Mouse (Mus musculus): ENCODE measurements around the gene Gsn.

DNA sequence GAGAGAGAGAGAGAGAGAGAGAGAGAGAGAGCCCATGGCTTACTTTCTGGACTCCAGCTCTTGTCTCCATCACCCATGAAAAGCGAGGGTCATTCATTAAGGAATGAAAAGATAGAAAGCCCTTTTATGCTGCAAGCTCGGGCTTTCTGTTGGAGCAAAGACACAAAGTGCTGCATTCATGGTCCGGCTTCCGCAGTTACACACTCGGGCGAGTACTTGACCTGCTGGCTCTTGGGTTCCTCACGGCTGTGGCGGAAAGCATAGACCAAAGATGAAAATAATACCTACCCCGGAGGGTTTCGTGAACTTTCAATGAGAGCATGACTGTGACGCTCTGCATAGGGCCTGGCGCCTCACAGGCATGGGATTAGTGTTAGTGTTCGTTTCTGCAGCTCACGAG is 40.8 kb upstream of the Gsn start:
- TF ChIP-seq CTCF (IDR thresholded peaks at IDR 0.05) = no peak
- TF ChIP-seq EP300 (IDR thresholded peaks at IDR 0.05) = no peak

Measured in lung, postnatal 0 days (tissue).